Mouse (Mus musculus): Measurements from ENCODE around the gene Myo1e. TPM values are rescaled to one million over a fixed set of nuclear protein-coding genes. Genes with fewer than 3 reads are reported as not detected.

The Myo1e gene
- total and polyA plus RNA-seq, 2 experiments, result 11.2 to 25.1 TPM

GRCm38 (mm10) chr9:70281407-70281806 lies 74.3 kb downstream of the Myo1e start:
- peaks cover 47% of the 10 kb centered on the region for H3K79me2 ChIP-seq (ENCODE audit: control insufficient read depth, insufficient read depth, low read length)
- H3K27ac ChIP-seq (replicated peaks; ENCODE audit: insufficient read depth, low read depth, low read length), result no peak overlapping the region
- no peak for DNase-seq (ENCODE audit: extremely low read depth, low read depth, low spot score)
- 92% methylated on average over 8 of the region's 8 CpGs for WGBS
- H3K36me3 ChIP-seq (ENCODE audit: control insufficient read depth, insufficient read depth, low read length), result no peaks in the 10 kb centered on the region
- no peak overlapping the region for H3K9ac ChIP-seq (ENCODE audit: low read depth, low read length)
- peaks cover 12% of the 10 kb centered on the region for H3K4me1 ChIP-seq (ENCODE audit: control insufficient read depth, insufficient read depth, low read length)
- no peaks in the 10 kb centered on the region for H3K27me3 ChIP-seq (ENCODE audit: control insufficient read depth, insufficient read depth, low read length)
- no peak overlapping the region for H3K4me3 ChIP-seq (ENCODE audit: insufficient read depth, low read depth, low read length)
- no peak for TF ChIP-seq POLR2A (IDR thresholded peaks at IDR 0.05; ENCODE audit: extremely low read depth, insufficient read depth, low read length)
- no peak for TF ChIP-seq CTCF (IDR thresholded peaks at IDR 0.05; ENCODE audit: low read depth, low read length)

GRCm38 (mm10) chr9:70282107-70282506 lies 75.0 kb downstream of the Myo1e start:
- Histone ChIP-seq H3K4me1 (ENCODE audit: control insufficient read depth, insufficient read depth, low read length) (peaks cover 8% of the 10 kb centered on the region), H3K27me3 (ENCODE audit: control insufficient read depth, insufficient read depth, low read length) (no peaks in the 10 kb centered on the region), H3K79me2 (ENCODE audit: control insufficient read depth, insufficient read depth, low read length) (peaks cover 45% of the 10 kb centered on the region), H3K36me3 (ENCODE audit: control insufficient read depth, insufficient read depth, low read length) (peaks cover 3% of the 10 kb centered on the region; the same call in 1 of the 2 replicates), H3K27ac (replicated peaks; ENCODE audit: insufficient read depth, low read depth, low read length) (no peak overlapping the region), H3K4me3 (ENCODE audit: insufficient read depth, low read depth, low read length) (no peak overlapping the region), H3K9ac (ENCODE audit: low read depth, low read length) (no peak overlapping the region)
- TF ChIP-seq POLR2A (IDR thresholded peaks at IDR 0.05; ENCODE audit: extremely low read depth, insufficient read depth, low read length) (no peak), CTCF (IDR thresholded peaks at IDR 0.05; ENCODE audit: low read depth, low read length) (no peak)
- WGBS, result 88% methylated on average over 7 of the region's 8 CpGs
- DNase-seq (ENCODE audit: extremely low read depth, low read depth, low spot score), result no peak

- peaks cover 3% of the 10 kb centered on the region; the same call in 1 of the 2 replicates for H3K4me1 ChIP-seq (ENCODE audit: control insufficient read depth, insufficient read depth, low read length)
- H3K36me3 ChIP-seq (ENCODE audit: control insufficient read depth, insufficient read depth, low read length), result peaks cover 9% of the 10 kb centered on the region; the same call in 1 of the 2 replicates
- H3K27ac ChIP-seq (replicated peaks; ENCODE audit: insufficient read depth, low read depth, low read length), result no peak overlapping the region
- no peak for DNase-seq (ENCODE audit: extremely low read depth, low read depth, low spot score)
- TF ChIP-seq POLR2A (IDR thresholded peaks at IDR 0.05; ENCODE audit: extremely low read depth, insufficient read depth, low read length) (no peak), CTCF (IDR thresholded peaks at IDR 0.05; ENCODE audit: low read depth, low read length) (peak; percentile 40)
- WGBS, result 92% methylated on average over 4 of the region's 4 CpGs
- H3K9ac ChIP-seq (ENCODE audit: low read depth, low read length), result no peak overlapping the region
- no peaks in the 10 kb centered on the region for H3K27me3 ChIP-seq (ENCODE audit: control insufficient read depth, insufficient read depth, low read length)
- H3K79me2 ChIP-seq (ENCODE audit: control insufficient read depth, insufficient read depth, low read length), result peaks cover 45% of the 10 kb centered on the region
- H3K4me3 ChIP-seq (ENCODE audit: insufficient read depth, low read depth, low read length), result no peak overlapping the region
Measured at GRCm38 (mm10) chr9:70283151-70283550, 76.0 kb downstream of the Myo1e start.

- H3K27me3 ChIP-seq (ENCODE audit: control insufficient read depth, insufficient read depth, low read length), result no peaks in the 10 kb centered on the region
- peaks cover 14% of the 10 kb centered on the region for H3K36me3 ChIP-seq (ENCODE audit: control insufficient read depth, insufficient read depth, low read length)
- no peaks in the 10 kb centered on the region for H3K4me1 ChIP-seq (ENCODE audit: control insufficient read depth, insufficient read depth, low read length)
- TF ChIP-seq POLR2A (IDR thresholded peaks at IDR 0.05; ENCODE audit: extremely low read depth, insufficient read depth, low read length) (no peak), CTCF (IDR thresholded peaks at IDR 0.05; ENCODE audit: low read depth, low read length) (no peak)
- peaks cover 39% of the 10 kb centered on the region for H3K79me2 ChIP-seq (ENCODE audit: control insufficient read depth, insufficient read depth, low read length)
- no peak overlapping the region for H3K4me3 ChIP-seq (ENCODE audit: insufficient read depth, low read depth, low read length)
- WGBS, result 58% methylated on average over 7 of the region's 7 CpGs
- no peak overlapping the region for H3K9ac ChIP-seq (ENCODE audit: low read depth, low read length)
- H3K27ac ChIP-seq (replicated peaks; ENCODE audit: insufficient read depth, low read depth, low read length), result no peak overlapping the region
- DNase-seq (ENCODE audit: extremely low read depth, low read depth, low spot score), result no peak
Measured at GRCm38 (mm10) chr9:70284584-70285140, 77.5 kb downstream of the Myo1e start.

GRCm38 (mm10) chr9:70290785-70291184 lies 83.6 kb downstream of the Myo1e start:
- Histone ChIP-seq H3K4me3 (ENCODE audit: insufficient read depth, low read depth, low read length) (no peak overlapping the region), H3K36me3 (ENCODE audit: control insufficient read depth, insufficient read depth, low read length) (peaks cover 26% of the 10 kb centered on the region), H3K4me1 (ENCODE audit: control insufficient read depth, insufficient read depth, low read length) (no peaks in the 10 kb centered on the region), H3K9ac (ENCODE audit: low read depth, low read length) (no peak overlapping the region), H3K27me3 (ENCODE audit: control insufficient read depth, insufficient read depth, low read length) (no peaks in the 10 kb centered on the region), H3K27ac (replicated peaks; ENCODE audit: insufficient read depth, low read depth, low read length) (no peak overlapping the region), H3K79me2 (ENCODE audit: control insufficient read depth, insufficient read depth, low read length) (peaks cover 11% of the 10 kb centered on the region; the same call in 1 of the 2 replicates)
- TF ChIP-seq CTCF (IDR thresholded peaks at IDR 0.05; ENCODE audit: low read depth, low read length), result no peak
- no peak for TF ChIP-seq POLR2A (IDR thresholded peaks at IDR 0.05; ENCODE audit: extremely low read depth, insufficient read depth, low read length)
- WGBS, result 94% methylated on average over 10 of the region's 10 CpGs
- no peak for DNase-seq (ENCODE audit: extremely low read depth, low read depth, low spot score)

GRCm38 (mm10) chr9:70296916-70297315 lies 89.8 kb downstream of the Myo1e start:
- H3K79me2 ChIP-seq (ENCODE audit: control insufficient read depth, insufficient read depth, low read length), result peaks cover 8% of the 10 kb centered on the region; the same call in 1 of the 2 replicates
- no peaks in the 10 kb centered on the region for H3K27me3 ChIP-seq (ENCODE audit: control insufficient read depth, insufficient read depth, low read length)
- no peak for DNase-seq (ENCODE audit: extremely low read depth, low read depth, low spot score)
- TF ChIP-seq CTCF (IDR thresholded peaks at IDR 0.05; ENCODE audit: low read depth, low read length) (no peak), POLR2A (IDR thresholded peaks at IDR 0.05; ENCODE audit: extremely low read depth, insufficient read depth, low read length) (no peak)
- H3K36me3 ChIP-seq (ENCODE audit: control insufficient read depth, insufficient read depth, low read length), result peaks cover 20% of the 10 kb centered on the region
- no peak overlapping the region for H3K27ac ChIP-seq (replicated peaks; ENCODE audit: insufficient read depth, low read depth, low read length)
- WGBS, result 48% methylated on average over 2 of the region's 2 CpGs
- H3K4me1 ChIP-seq (ENCODE audit: control insufficient read depth, insufficient read depth, low read length), result no peaks in the 10 kb centered on the region
- H3K9ac ChIP-seq (ENCODE audit: low read depth, low read length), result no peak overlapping the region
- no peak overlapping the region for H3K4me3 ChIP-seq (ENCODE audit: insufficient read depth, low read depth, low read length)
